Comparison of ENCODE assay signal across 12 mouse cellular contexts in the genomic region with DNA sequence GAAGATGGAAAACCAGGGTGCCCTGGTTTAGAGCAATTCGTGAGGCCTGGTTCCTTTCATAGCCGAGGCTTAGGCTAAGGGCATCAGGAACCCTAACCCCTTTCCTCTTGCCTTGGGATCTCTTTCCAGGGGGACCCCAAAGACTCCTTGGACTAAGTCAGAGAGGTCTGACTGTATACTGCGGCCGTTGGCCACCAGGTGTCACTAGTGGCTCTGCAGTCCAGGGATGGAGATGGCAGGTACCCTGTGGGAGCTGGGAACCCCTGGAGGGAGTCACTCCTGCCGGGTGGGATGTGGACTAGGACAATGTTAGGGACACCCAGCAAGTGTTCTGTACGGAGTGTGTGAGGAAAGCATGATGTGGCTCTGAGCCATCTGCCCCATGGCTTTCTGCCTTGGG. TPM values are rescaled to one million over a fixed set of nuclear protein-coding genes. Genes with fewer than 3 reads are reported as not detected.
DNase-seq lines count a peak whose midpoint lies in the region; ATAC-seq and TF ChIP-seq lines count a peak whose summit lies in the region.
"Had no signal": no experiment of that assay in that cellular context is flagged by ENCODE, and none has a peak within 500 bp of the region (broad histone marks: within the 10 kb centered on the region; RNA-seq: fewer than 3 reads in every experiment).

No protein-coding gene starts in this region.

- H3K4me3 ChIP-seq in liver, adult 2 months (ENCODE audit: insufficient read depth, low read depth, low read length), result no peak overlapping the region
- no peak overlapping the region for H3K4me3 ChIP-seq in liver, embryonic 11.5 days (ENCODE audit: low read depth, low read length)
- H3K4me3 ChIP-seq in CH12.LX (replicated peaks in 1 of 3; ENCODE audit: low read depth in 2 of 3, low read length in 2 of 3, poor library complexity in 1 of 3), result no peak overlapping the region
- no peak overlapping the region for H3K4me3 ChIP-seq in bone marrow, adult 2 months (replicated peaks; ENCODE audit: control insufficient read depth, low read depth, low read length)
- H3K4me3 ChIP-seq: liver, embryonic 15.5 days; midbrain, embryonic 10.5 days had no signal

- WGBS in liver, adult 2 months, result 86% methylated on average over 6 of the region's 6 CpGs
- 74% methylated on average over 6 of the region's 6 CpGs for WGBS in liver, embryonic 11.5 days
- 68% methylated on average over 6 of the region's 6 CpGs for WGBS in bone marrow, adult 2 months

- no peak for ATAC-seq in liver, embryonic 11.5 days (replicated peaks; ENCODE audit: low FRiP score)
- ATAC-seq: activated CD4-positive, CD25-positive, alpha-beta regulatory T cell, adult 4 months had no signal

- H3K36me3 ChIP-seq in liver, adult 2 months (ENCODE audit: control insufficient read depth, insufficient read depth, low read length), result no peaks in the 10 kb centered on the region
- H3K36me3 ChIP-seq in liver, embryonic 11.5 days (ENCODE audit: control insufficient read depth, insufficient read depth, low read length), result no peaks in the 10 kb centered on the region
- no peaks in the 10 kb centered on the region for H3K36me3 ChIP-seq in CH12.LX (replicated peaks in 1 of 2; ENCODE audit: control insufficient read depth in 1 of 2, insufficient read depth in 1 of 2, low read length in 1 of 2)
- H3K36me3 ChIP-seq: liver, embryonic 15.5 days; midbrain, embryonic 10.5 days had no signal

- peak; percentile 23 for TF ChIP-seq RAD21 in CH12.LX (IDR thresholded peaks at IDR 0.05; ENCODE audit: low read depth, low read length)

- H3K9ac ChIP-seq in liver, adult 2 months (ENCODE audit: low read depth, low read length), result no peak overlapping the region
- H3K9ac ChIP-seq in liver, embryonic 11.5 days (ENCODE audit: low read depth, low read length), result no peak overlapping the region
- H3K9ac ChIP-seq in CH12.LX (ENCODE audit: insufficient read depth, low read depth), result no peak overlapping the region
- H3K9ac ChIP-seq: liver, embryonic 15.5 days had no signal

- H3K4me1 ChIP-seq in liver, adult 2 months (ENCODE audit: control insufficient read depth, insufficient read depth, low read length), result no peaks in the 10 kb centered on the region
- no peaks in the 10 kb centered on the region for H3K4me1 ChIP-seq in liver, embryonic 11.5 days (replicated peaks; ENCODE audit: control insufficient read depth, insufficient read depth, low read length)
- no peaks in the 10 kb centered on the region for H3K4me1 ChIP-seq in CH12.LX (ENCODE audit: control insufficient read depth in 1 of 2, insufficient read depth in 2 of 2)
- H3K4me1 ChIP-seq in bone marrow, adult 2 months (ENCODE audit: control insufficient read depth, insufficient read depth, low read length), result no peaks in the 10 kb centered on the region
- H3K4me1 ChIP-seq: liver, embryonic 15.5 days had no signal

- dilution Hi-C loops in CH12.LX (cut with MboI; ENCODE audit: extremely low pct_ligation_motif_present, extremely low pct_unique_long_range_greater_than_20kb, low sequenced_read_pairs), result no loop called here

- H3K4me2 ChIP-seq in liver, embryonic 11.5 days, result no peak overlapping the region
- no peak overlapping the region for H3K4me2 ChIP-seq in CH12.LX (ENCODE audit: insufficient read depth, low read depth, poor library complexity, severe bottlenecking)
- H3K4me2 ChIP-seq: liver, embryonic 15.5 days had no signal

- peak; percentile 41 for DNase-seq in embryo, embryonic 10 days (ENCODE audit: low spot score)
- no peak for DNase-seq in embryo, embryonic 10.5 days (ENCODE audit: low spot score)
- no peak for DNase-seq in liver, adult 2 months (ENCODE audit: extremely low read depth, low read depth, low spot score)
- no peak for DNase-seq in liver, embryonic 11.5 days (ENCODE audit: low spot score)
- DNase-seq in CH12.LX (ENCODE audit: extremely low read depth), result peak; percentile 18
- DNase-seq in T-cell, adult 2 months (ENCODE audit: low spot score), result no peak
- no peak for DNase-seq in ovary, adult 18-20 months (ENCODE audit: low spot score)
- DNase-seq: retina, postnatal 1 day had no signal

- H3K79me2 ChIP-seq in liver, adult 2 months (ENCODE audit: control insufficient read depth, insufficient read depth, low read length), result no peaks in the 10 kb centered on the region
- H3K79me2 ChIP-seq in CH12.LX (replicated peaks; ENCODE audit: control insufficient read depth, extremely low read depth, insufficient read depth, poor library complexity, severe bottlenecking), result no peaks in the 10 kb centered on the region

- no peak overlapping the region for H3K27ac ChIP-seq in liver, adult 2 months (replicated peaks; ENCODE audit: insufficient read depth, low read depth, low read length)
- no peak overlapping the region for H3K27ac ChIP-seq in liver, embryonic 11.5 days (ENCODE audit: low read depth, low read length)
- H3K27ac ChIP-seq in CH12.LX (ENCODE audit: insufficient read depth, low read depth), result no peak overlapping the region
- H3K27ac ChIP-seq in bone marrow, adult 2 months (ENCODE audit: control insufficient read depth, insufficient read depth, low read depth, low read length, poor library complexity), result no peak overlapping the region
- H3K27ac ChIP-seq: liver, embryonic 15.5 days; midbrain, embryonic 10.5 days had no signal

- no peaks in the 10 kb centered on the region for H3K9me3 ChIP-seq in liver, embryonic 11.5 days (ENCODE audit: control insufficient read depth, low read length)
- H3K9me3 ChIP-seq in CH12.LX (replicated peaks; ENCODE audit: low read length), result no peaks in the 10 kb centered on the region
- H3K9me3 ChIP-seq: liver, embryonic 15.5 days; midbrain, embryonic 10.5 days had no signal

- in situ Hi-C loops in CH12.LX (cut with MboI; ENCODE audit: low pct_ligation_motif_present, low pct_unique_long_range_greater_than_20kb, low sequenced_read_pairs), result no loop called here

- TF ChIP-seq CTCF in liver, adult 2 months (IDR thresholded peaks at IDR 0.05; ENCODE audit: low read depth, low read length), result peak; percentile 57
- peak in 1 of 2 experiments; percentile 58; a peak in 3 of 4 replicates for TF ChIP-seq CTCF in CH12.LX (conservative IDR thresholded peaks at IDR 0.05 in 1 of 2, IDR thresholded peaks at IDR 0.05 in 1 of 2; ENCODE audit: low read depth in 2 of 2, low read length in 2 of 2)
- peak; percentile 23; the same call in 1 of the 2 replicates for TF ChIP-seq CTCF in bone marrow, adult 2 months (IDR thresholded peaks at IDR 0.05; ENCODE audit: control insufficient read depth, insufficient read depth, low read length)

- no peaks in the 10 kb centered on the region for H3K27me3 ChIP-seq in liver, adult 2 months (ENCODE audit: control insufficient read depth, insufficient read depth, low read length)
- H3K27me3 ChIP-seq in liver, embryonic 11.5 days (replicated peaks; ENCODE audit: control insufficient read depth, insufficient read depth, low read length), result no peaks in the 10 kb centered on the region
- no peaks in the 10 kb centered on the region for H3K27me3 ChIP-seq in CH12.LX (replicated peaks)

- TF ChIP-seq POLR2A in liver, adult 2 months (IDR thresholded peaks at IDR 0.05; ENCODE audit: extremely low read depth, insufficient read depth, low read length), result no peak
- TF ChIP-seq POLR2A in CH12.LX (IDR thresholded peaks at IDR 0.05; ENCODE audit: low read depth, low read length), result no peak
- no peak for TF ChIP-seq POLR2A in bone marrow, adult 2 months (IDR thresholded peaks at IDR 0.05; ENCODE audit: borderline replicate concordance, control insufficient read depth, low read depth, low read length)

- TF ChIP-seq EP300 in CH12.LX (IDR thresholded peaks at IDR 0.05; ENCODE audit: low read length), result no peak

TF ChIP-seq in CH12.LX, 34 proteins besides CTCF, POLR2A, EP300 and RAD21:
- TF ChIP-seq TBP (conservative IDR thresholded peaks at IDR 0.05; ENCODE audit: low read depth, low read length), result no peak
- peak; percentile 35; the same call in 1 of the 2 replicates for TF ChIP-seq SMC3 (IDR thresholded peaks at IDR 0.05; ENCODE audit: low read depth, low read length)

RNA-seq across cellular contexts. Expression of a gene that starts 58.8 kb away (rescaled TPM):
- 11.5 and 13.2 TPM in 2 replicates for total RNA-seq in liver, adult 2 months (2014; rRNA removed)
- 5.6 and 6.5 TPM in 2 replicates for polyA plus RNA-seq in liver, adult 2 months (2012; rRNA removed)
- 16.3 and 19.4 TPM in 2 replicates for polyA plus RNA-seq in liver, embryonic 11.5 days (2014; fragmentation: Nextera tagmentation; extraction: Ambion mirVana)
- total RNA-seq in CH12.LX (2012; rRNA removed), result 0.13 and 0.17 TPM in 2 replicates
- total RNA-seq in CH12.LX (2014; rRNA removed), result 0.09 and 0.22 TPM in 2 replicates
- polyA plus RNA-seq in CH12.LX (2012; ENCODE audit: insufficient read length, low read depth), result 0.16 and 0.29 TPM in 2 replicates
- 0.86 and 1.8 TPM in 2 replicates for polyA plus RNA-seq in bone marrow, adult 2 months (2011; ENCODE audit: insufficient read depth, insufficient read length, low replicate concordance, missing spikeins)

Comparison
In these comparisons a context has a peak if more than half of its experiments do, and no peak if none do; other contexts are left out.
1. DNase-seq: peak in embryo, embryonic 10 days (single experiment) and CH12.LX (single experiment); none in embryo, embryonic 10.5 days (single experiment), liver, adult 2 months (single experiment), liver, embryonic 11.5 days (single experiment), T-cell, adult 2 months (single experiment) and ovary, adult 18-20 months (single experiment).